Mouse (Mus musculus) layer of hippocampus, adult 2 months (tissue): Measurements from ENCODE around the gene Mms19. TPM values are rescaled to one million over a fixed set of nuclear protein-coding genes. Genes with fewer than 3 reads are reported as not detected.

Source experiments
- DNase-seq, 2 experiments: peaks; one replicate each; pipeline ENCODE4 v3.0.0; 2022; ENCODE audit warnings: low spot score in 2 of 2
- H3K27ac ChIP-seq: fragments of 200-600 bp; 2 replicates; pipeline ENCODE4 v1.8.1; 2022
- H3K4me3 ChIP-seq: fragments of 200-600 bp; 2 replicates; pipeline ENCODE4 v1.8.1; 2022; ENCODE audit warnings: mild to moderate bottlenecking
- CTCF ChIP-seq: fragments of 200-600 bp; conservative IDR thresholded peaks from 2 replicates; pipeline ENCODE4 v1.8.1; 2022; ENCODE audit warnings: antibody characterized with exemption, mild to moderate bottlenecking, moderate library complexity
- total RNA-seq, 2 experiments: library from RNA; stranded (reverse); gene quantifications; 2 replicates each; pipeline ENCODE4 v1.2.3; 2021

Mms19 gene
- total RNA-seq, 2 experiments from 2014 or later, result 30.9 to 39.2 TPM

GRCm38 (mm10) chr19:42009067-42009466 is 28.1 kb upstream of the Mms19 start:
- DNase-seq, result no peak
- no peak for TF ChIP-seq CTCF
- Histone ChIP-seq H3K27ac (no peak overlapping the region), H3K4me3 (no peak overlapping the region)

GRCm38 (mm10) chr19:42008586-42008985 is 27.6 kb upstream of the Mms19 start:
- Histone ChIP-seq H3K27ac (no peak overlapping the region), H3K4me3 (no peak overlapping the region)
- no peak for TF ChIP-seq CTCF
- DNase-seq, result no peak

GRCm38 (mm10) chr19:42006568-42006967 is 25.6 kb upstream of the Mms19 start:
- no peak for TF ChIP-seq CTCF
- no peak overlapping the region for H3K4me3 ChIP-seq
- no peak for DNase-seq

GRCm38 (mm10) chr19:42005616-42006015 is 24.7 kb upstream of the Mms19 start:
- H3K4me3 ChIP-seq, result no peak overlapping the region
- no peak for DNase-seq
- TF ChIP-seq CTCF, result no peak
- no peak overlapping the region for H3K27ac ChIP-seq

More at GRCm38 (mm10) chr19:42006568-42006967, 25.6 kb upstream of the Mms19 start:
- no peak overlapping the region for H3K27ac ChIP-seq

GRCm38 (mm10) chr19:42004258-42004657 is 23.3 kb upstream of the Mms19 start:
- TF ChIP-seq CTCF, result no peak
- Histone ChIP-seq H3K27ac (no peak overlapping the region), H3K4me3 (no peak overlapping the region)
- no peak for DNase-seq

- no peak for TF ChIP-seq CTCF
Observed at GRCm38 (mm10) chr19:42001253-42001980, 20.5 kb upstream of the Mms19 start.

GRCm38 (mm10) chr19:42000446-42000958 is 19.5 kb upstream of the Mms19 start:
- no peak overlapping the region for H3K27ac ChIP-seq
- H3K4me3 ChIP-seq, result no peak overlapping the region
- no peak for TF ChIP-seq CTCF
- DNase-seq, result no peak

More at GRCm38 (mm10) chr19:42001253-42001980, 20.5 kb upstream of the Mms19 start:
- Histone ChIP-seq H3K27ac (no peak overlapping the region), H3K4me3 (no peak overlapping the region)
- no peak for DNase-seq

- no peak for TF ChIP-seq CTCF
Observed at GRCm38 (mm10) chr19:41999688-42000283, 18.8 kb upstream of the Mms19 start.

GRCm38 (mm10) chr19:41998770-41999548 is 18.0 kb upstream of the Mms19 start:
- TF ChIP-seq CTCF, result no peak
- Histone ChIP-seq H3K4me3 (no peak overlapping the region), H3K27ac (no peak overlapping the region)
- no peak for DNase-seq

More at GRCm38 (mm10) chr19:41999688-42000283, 18.8 kb upstream of the Mms19 start:
- Histone ChIP-seq H3K4me3 (no peak overlapping the region), H3K27ac (no peak overlapping the region)
- no peak for DNase-seq

GRCm38 (mm10) chr19:41997090-41997489 is 16.1 kb upstream of the Mms19 start:
- no peak for DNase-seq
- TF ChIP-seq CTCF, result no peak

GRCm38 (mm10) chr19:41995483-41995882 is 14.5 kb upstream of the Mms19 start:
- H3K27ac ChIP-seq, result no peak overlapping the region
- DNase-seq, result no peak
- no peak overlapping the region for H3K4me3 ChIP-seq
- TF ChIP-seq CTCF, result no peak

More at GRCm38 (mm10) chr19:41997090-41997489, 16.1 kb upstream of the Mms19 start:
- no peak overlapping the region for H3K4me3 ChIP-seq
- no peak overlapping the region for H3K27ac ChIP-seq

GRCm38 (mm10) chr19:41994023-41994422 is 13.1 kb upstream of the Mms19 start:
- Histone ChIP-seq H3K4me3 (no peak overlapping the region), H3K27ac (no peak overlapping the region)
- DNase-seq, result no peak
- TF ChIP-seq CTCF, result no peak

- H3K4me3 ChIP-seq, result no peak overlapping the region
- peak; percentile 63 to 68 for DNase-seq
- H3K27ac ChIP-seq, result no peak overlapping the region
- no peak for TF ChIP-seq CTCF
Observed at GRCm38 (mm10) chr19:41993484-41993883, 12.5 kb upstream of the Mms19 start.
